Comparison of ENCODE assay signal across 10 mouse cellular contexts in the genomic region with DNA sequence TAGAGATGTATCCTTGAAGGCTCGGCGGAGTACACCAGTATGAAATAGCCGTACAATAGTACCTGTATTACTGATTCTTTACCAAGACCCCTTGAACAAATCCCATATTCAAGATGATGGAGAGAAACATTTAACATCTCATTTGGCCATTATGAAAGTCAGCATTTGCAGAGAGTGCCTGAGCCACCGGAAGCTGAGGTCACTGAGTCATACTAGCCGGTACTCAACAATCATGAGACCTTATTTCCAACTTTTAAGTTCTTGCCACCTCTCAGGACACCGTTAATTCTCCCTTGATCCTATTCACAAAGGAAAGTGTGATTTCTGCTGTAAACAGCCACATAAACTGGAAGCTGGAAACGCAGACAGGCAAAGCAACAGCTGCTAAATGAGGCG. TPM values are rescaled to one million over a fixed set of nuclear protein-coding genes. Genes with fewer than 3 reads are reported as not detected.
DNase-seq lines count a peak whose midpoint lies in the region; ATAC-seq and TF ChIP-seq lines count a peak whose summit lies in the region.
"Had no signal": no experiment of that assay in that cellular context is flagged by ENCODE, and none has a peak within 500 bp of the region (broad histone marks: within the 10 kb centered on the region; RNA-seq: fewer than 3 reads in every experiment).

No protein-coding gene starts in this region.

- H3K27me3 ChIP-seq in lung, postnatal 0 days (replicated peaks; ENCODE audit: insufficient read depth, low read length): no peaks in the 10 kb centered on the region
- 0 out of 2 replicates have a peak, but pooled peaks cover 4% of the 10 kb centered on the region for H3K27me3 ChIP-seq in hindbrain, embryonic 12.5 days
- no peaks in the 10 kb centered on the region for H3K27me3 ChIP-seq in midbrain, embryonic 14.5 days (ENCODE audit: control insufficient read depth, insufficient read depth, low read length)

- H3K9ac ChIP-seq in lung, postnatal 0 days (replicated peaks; ENCODE audit: low read depth): no peak overlapping the region
- H3K9ac ChIP-seq in hindbrain, embryonic 12.5 days: no peak overlapping the region
- no peak overlapping the region for H3K9ac ChIP-seq in midbrain, embryonic 14.5 days (replicated peaks; ENCODE audit: low read length)

- no peak for TF ChIP-seq CTCF in lung, postnatal 0 days (IDR thresholded peaks at IDR 0.05)

- no peak overlapping the region for H3K27ac ChIP-seq in lung, postnatal 0 days (ENCODE audit: low read length)
- H3K27ac ChIP-seq in hindbrain, embryonic 12.5 days: 0 out of 2 replicates have a peak overlapping the region, but pooled peaks have one; percentile 52
- H3K27ac ChIP-seq in midbrain, embryonic 14.5 days (replicated peaks; ENCODE audit: low read depth, low read length): peak overlapping the region; percentile 41; the same call in 1 of the 2 replicates

- H3K9me3 ChIP-seq in lung, postnatal 0 days (ENCODE audit: low read length): no peaks in the 10 kb centered on the region
- H3K9me3 ChIP-seq in hindbrain, embryonic 12.5 days (replicated peaks): no peaks in the 10 kb centered on the region
- H3K9me3 ChIP-seq in midbrain, embryonic 14.5 days (ENCODE audit: control insufficient read depth, low read length): no peaks in the 10 kb centered on the region

- H3K36me3 ChIP-seq in lung, postnatal 0 days (ENCODE audit: insufficient read depth, low read length): no peaks in the 10 kb centered on the region
- no peaks in the 10 kb centered on the region for H3K36me3 ChIP-seq in hindbrain, embryonic 12.5 days
- H3K36me3 ChIP-seq in midbrain, embryonic 14.5 days (ENCODE audit: control insufficient read depth, insufficient read depth, low read length): no peaks in the 10 kb centered on the region

- DNase-seq in heart, adult 11 months: peak; percentile 72
- DNase-seq in heart, adult 9 months (ENCODE audit: low spot score in 2 of 2): no peak
- peak; percentile 15 for DNase-seq in lung, postnatal 0 days (ENCODE audit: low spot score)
- DNase-seq in lung, postnatal 25 days (ENCODE audit: low spot score): no peak
- DNase-seq in midbrain, embryonic 14.5 days: no peak
- no peak for DNase-seq in cerebellum, adult 8-10 months
- DNase-seq in layer of hippocampus, adult 18-20 months (ENCODE audit: low spot score in 2 of 2): no peak
- DNase-seq: cerebellum, adult 18-20 months; gastrocnemius, postnatal 36 days had no signal

- 0 out of 2 replicates have a peak, but pooled peaks cover 4% of the 10 kb centered on the region for H3K4me1 ChIP-seq in lung, postnatal 0 days (ENCODE audit: insufficient read depth, low read depth, low read length)
- H3K4me1 ChIP-seq in hindbrain, embryonic 12.5 days: peaks cover 22% of the 10 kb centered on the region
- H3K4me1 ChIP-seq in midbrain, embryonic 14.5 days (ENCODE audit: control insufficient read depth, insufficient read depth, low read length): peaks cover 14% of the 10 kb centered on the region; the same call in 1 of the 2 replicates

- TF ChIP-seq EP300 in lung, postnatal 0 days (IDR thresholded peaks at IDR 0.05): no peak

- H3K4me2 ChIP-seq in lung, postnatal 0 days (replicated peaks; ENCODE audit: low read depth, low read length): peak overlapping the region; percentile 27; the same call in 1 of the 2 replicates
- peak overlapping the region; percentile 38 for H3K4me2 ChIP-seq in hindbrain, embryonic 12.5 days (replicated peaks)
- H3K4me2 ChIP-seq in midbrain, embryonic 14.5 days (ENCODE audit: low read length): no peak overlapping the region

- ATAC-seq in lung, postnatal 0 days: no peak
- ATAC-seq in hindbrain, embryonic 12.5 days (ENCODE audit: low FRiP score): peak; percentile 32
- ATAC-seq in midbrain, embryonic 14.5 days (ENCODE audit: low FRiP score, low TSS enrichment): no peak

- no peak overlapping the region for H3K4me3 ChIP-seq in lung, postnatal 0 days (ENCODE audit: low read depth, low read length)
- no peak overlapping the region for H3K4me3 ChIP-seq in hindbrain, embryonic 12.5 days
- H3K4me3 ChIP-seq in midbrain, embryonic 14.5 days (replicated peaks; ENCODE audit: low read depth, low read length): no peak overlapping the region

- WGBS in lung, postnatal 0 days: 44% methylated on average over 8 of the region's 8 CpGs
- 65% methylated on average over 8 of the region's 8 CpGs for WGBS in hindbrain, embryonic 12.5 days
- 68% methylated on average over 8 of the region's 8 CpGs for WGBS in midbrain, embryonic 14.5 days

RNA-seq across cellular contexts. Expression of a gene that starts 44.1 kb away (rescaled TPM):
- 11.2 and 15.2 TPM in 2 replicates for polyA plus RNA-seq in lung, postnatal 0 days (2015; fragmentation: Nextera tagmentation; extraction: Ambion mirVana)
- polyA plus RNA-seq in hindbrain, embryonic 12.5 days (2016; fragmentation: Nextera tagmentation; extraction: Ambion mirVana): 41.6 and 44.6 TPM in 2 replicates
- 36.9 and 49.1 TPM in 2 replicates for polyA plus RNA-seq in midbrain, embryonic 14.5 days (2014; fragmentation: Nextera tagmentation; extraction: Ambion mirVana)
- 10 to 100 TPM; 48.6 to 48.9 TPM for total RNA-seq in layer of hippocampus, adult 18-20 months (2021)

RNA-seq across cellular contexts. Expression of a gene that starts 59.5 kb away (rescaled TPM):
- 201 and 214 TPM in 2 replicates for polyA plus RNA-seq in lung, postnatal 0 days (2015; fragmentation: Nextera tagmentation; extraction: Ambion mirVana)
- 219 and 233 TPM in 2 replicates for polyA plus RNA-seq in hindbrain, embryonic 12.5 days (2016; fragmentation: Nextera tagmentation; extraction: Ambion mirVana)
- 255 and 268 TPM in 2 replicates for polyA plus RNA-seq in midbrain, embryonic 14.5 days (2014; fragmentation: Nextera tagmentation; extraction: Ambion mirVana)
- total RNA-seq in layer of hippocampus, adult 18-20 months (2021): 100 to 1,000 TPM; 127 to 129 TPM

RNA-seq across cellular contexts. Expression of a gene that starts 59.6 kb away (rescaled TPM):
- 29.4 and 29.9 TPM in 2 replicates for polyA plus RNA-seq in lung, postnatal 0 days (2015; fragmentation: Nextera tagmentation; extraction: Ambion mirVana)
- 55.2 and 60.4 TPM in 2 replicates for polyA plus RNA-seq in hindbrain, embryonic 12.5 days (2016; fragmentation: Nextera tagmentation; extraction: Ambion mirVana)
- 64.6 and 70.9 TPM in 2 replicates for polyA plus RNA-seq in midbrain, embryonic 14.5 days (2014; fragmentation: Nextera tagmentation; extraction: Ambion mirVana)
- 10 to 100 TPM; 26.6 to 33.7 TPM for total RNA-seq in layer of hippocampus, adult 18-20 months (2021)

Comparison
In these comparisons a context has a peak if more than half of its experiments do, and no peak if none do; other contexts are left out.
1. DNase-seq: peak in heart, adult 11 months (single experiment) and lung, postnatal 0 days (single experiment); none in heart, adult 9 months (0 of 2), lung, postnatal 25 days (single experiment), midbrain, embryonic 14.5 days (single experiment), cerebellum, adult 8-10 months (single experiment) and layer of hippocampus, adult 18-20 months (0 of 2).